Mouse (Mus musculus) ovary, postnatal 14 days (tissue): ENCODE measurements around the gene Gnao1.

ENCODE experiments used
- DNase-seq: peaks from one replicate; pipeline ENCODE4 v3.0.0; 2022; ENCODE audit warnings: low spot score

Gnao1 gene

GRCm38 (mm10) chr8:93845186-93845585, 35.4 kb downstream of the Gnao1 start:
- no peak for DNase-seq

- DNase-seq, result no peak
Observed at GRCm38 (mm10) chr8:93852087-93852645, 42.4 kb downstream of the Gnao1 start.

- no peak for DNase-seq
Observed at GRCm38 (mm10) chr8:93852851-93853461, 43.2 kb downstream of the Gnao1 start.

GRCm38 (mm10) chr8:93854676-93855075, 44.9 kb downstream of the Gnao1 start:
- DNase-seq, result no peak

- DNase-seq, result no peak
Observed at GRCm38 (mm10) chr8:93855272-93855671, 45.5 kb downstream of the Gnao1 start.

- no peak for DNase-seq
Observed at GRCm38 (mm10) chr8:93857144-93857543, 47.4 kb downstream of the Gnao1 start.

GRCm38 (mm10) chr8:93858286-93858685, 48.5 kb downstream of the Gnao1 start:
- no peak for DNase-seq

- DNase-seq, result no peak
Observed at GRCm38 (mm10) chr8:93860020-93860419, 50.3 kb downstream of the Gnao1 start.

GRCm38 (mm10) chr8:93864064-93864463, 54.3 kb downstream of the Gnao1 start:
- DNase-seq, result no peak

GRCm38 (mm10) chr8:93866271-93866670, 56.5 kb downstream of the Gnao1 start:
- no peak for DNase-seq

- DNase-seq, result no peak
Observed at GRCm38 (mm10) chr8:93868486-93869221, 58.9 kb downstream of the Gnao1 start.

GRCm38 (mm10) chr8:93871275-93871674, 61.5 kb downstream of the Gnao1 start:
- DNase-seq, result no peak

- DNase-seq, result no peak
Observed at GRCm38 (mm10) chr8:93878396-93878795, 68.6 kb downstream of the Gnao1 start.

GRCm38 (mm10) chr8:93879966-93880365, 70.2 kb downstream of the Gnao1 start:
- DNase-seq, result no peak

GRCm38 (mm10) chr8:93881381-93881780, 71.6 kb downstream of the Gnao1 start:
- no peak for DNase-seq

- no peak for DNase-seq
Observed at GRCm38 (mm10) chr8:93883241-93883640, 73.5 kb downstream of the Gnao1 start.

GRCm38 (mm10) chr8:93883771-93884170, 74.0 kb downstream of the Gnao1 start:
- DNase-seq, result no peak

- no peak for DNase-seq
Observed at GRCm38 (mm10) chr8:93884316-93884715, 74.5 kb downstream of the Gnao1 start.

- no peak for DNase-seq
Observed at GRCm38 (mm10) chr8:93886181-93886580, 76.4 kb downstream of the Gnao1 start.

- no peak for DNase-seq
Observed at GRCm38 (mm10) chr8:93888150-93888676, 78.4 kb downstream of the Gnao1 start.

- no peak for DNase-seq
Observed at GRCm38 (mm10) chr8:93888702-93889480, 79.1 kb downstream of the Gnao1 start.

GRCm38 (mm10) chr8:93893556-93893955, 83.8 kb downstream of the Gnao1 start:
- no peak for DNase-seq
